Mouse (Mus musculus): Measurements from ENCODE around the gene Cers3. TPM values are rescaled to one million over a fixed set of nuclear protein-coding genes. Genes with fewer than 3 reads are reported as not detected.

Gene Cers3
- polyA plus RNA-seq, 1 experiment from 2014 or later: 0.08 TPM

DNA sequence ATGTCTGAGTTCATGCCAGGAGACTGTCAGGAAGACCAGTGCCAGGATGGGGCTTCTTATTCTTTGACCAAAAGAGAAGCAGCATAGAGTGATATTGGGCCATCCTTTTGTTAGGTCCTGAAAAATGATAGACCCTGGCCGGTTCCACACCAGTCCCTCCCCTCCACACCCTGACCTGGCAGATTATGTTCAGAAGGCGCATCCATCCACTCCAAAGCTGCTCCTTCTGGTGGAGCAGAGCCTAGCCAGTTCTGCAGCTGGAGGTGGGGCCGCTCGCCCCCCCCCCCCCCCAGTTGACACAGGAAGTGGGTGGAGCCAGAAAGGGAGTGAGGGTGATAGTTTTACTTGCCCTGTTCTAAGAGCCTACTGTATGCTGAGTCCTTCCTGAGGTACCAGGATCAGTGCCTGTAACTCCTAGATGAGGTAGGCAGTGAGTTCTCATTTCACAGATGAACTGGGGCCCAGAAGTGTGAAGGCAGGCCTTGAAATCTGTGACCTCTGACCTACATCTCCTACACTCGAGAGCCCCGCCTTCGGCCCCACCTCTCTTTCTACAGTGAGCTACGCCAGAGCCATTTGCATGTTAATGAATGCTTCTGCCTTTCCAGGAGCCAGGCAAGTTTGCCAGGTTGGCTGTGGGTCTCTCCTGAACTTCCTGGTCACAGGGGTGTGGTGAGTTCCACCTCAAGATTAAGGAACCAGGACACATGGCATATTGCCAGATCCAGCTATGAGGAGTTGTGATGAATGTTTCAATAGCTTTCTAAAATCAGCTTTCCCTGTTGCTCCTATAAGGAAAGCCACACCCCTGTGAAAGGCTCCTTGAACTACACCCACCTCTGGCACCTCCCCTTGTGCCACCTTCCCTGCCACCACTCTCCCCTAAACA lies 46.8 kb downstream of the Cers3 start:
- Histone ChIP-seq H3K27me3 (ENCODE audit: control insufficient read depth, insufficient read depth, low read depth, low read length) (no peaks in the 10 kb centered on the region), H3K36me3 (ENCODE audit: control insufficient read depth, insufficient read depth) (no peaks in the 10 kb centered on the region), H3K4me1 (ENCODE audit: control insufficient read depth, low read depth, low read length) (no peaks in the 10 kb centered on the region), H3K4me3 (ENCODE audit: low read depth, low read length) (no peak overlapping the region), H3K27ac (ENCODE audit: low read length) (no peak overlapping the region), H3K9ac (ENCODE audit: low read depth, low read length) (no peak overlapping the region), H3K4me2 (ENCODE audit: low read depth, low read length) (no peak overlapping the region), H3K9me3 (replicated peaks; ENCODE audit: control insufficient read depth, low read length) (no peaks in the 10 kb centered on the region)
- no peak for ATAC-seq (ENCODE audit: low read depth)
- 35% methylated on average over 8 of the region's 8 CpGs for WGBS (ENCODE audit: insufficient replicate concordance)

DNA sequence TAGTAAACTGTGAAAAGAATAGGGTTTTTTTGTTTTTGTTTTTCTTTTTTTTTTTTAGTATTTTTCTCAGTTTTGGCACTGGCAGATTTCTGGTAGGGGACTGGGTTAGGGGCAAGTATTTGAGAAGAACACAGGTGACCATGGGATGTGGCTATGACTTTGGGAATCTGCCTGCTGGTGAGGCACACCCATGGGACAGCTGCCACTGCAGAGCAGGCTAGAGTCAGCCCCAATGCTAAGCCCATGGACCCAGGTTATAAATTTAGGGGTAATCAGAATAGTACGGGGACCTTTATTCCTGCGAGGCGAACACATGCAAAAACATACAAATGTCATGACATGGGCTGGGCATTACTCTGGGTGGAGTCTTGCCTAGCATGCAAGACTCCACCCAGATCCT lies 47.7 kb downstream of the Cers3 start:
- H3K27me3 ChIP-seq (ENCODE audit: control insufficient read depth, insufficient read depth, low read depth, low read length): no peaks in the 10 kb centered on the region
- WGBS (ENCODE audit: insufficient replicate concordance): 84% methylated on average over 3 of the region's 3 CpGs
- no peak overlapping the region for H3K27ac ChIP-seq (ENCODE audit: low read length)
- H3K36me3 ChIP-seq (ENCODE audit: control insufficient read depth, insufficient read depth): no peaks in the 10 kb centered on the region
- no peaks in the 10 kb centered on the region for H3K9me3 ChIP-seq (replicated peaks; ENCODE audit: control insufficient read depth, low read length)
- H3K4me2 ChIP-seq (ENCODE audit: low read depth, low read length): no peak overlapping the region
- H3K4me1 ChIP-seq (ENCODE audit: control insufficient read depth, low read depth, low read length): no peaks in the 10 kb centered on the region
- no peak overlapping the region for H3K4me3 ChIP-seq (ENCODE audit: low read depth, low read length)
- ATAC-seq (ENCODE audit: low read depth): no peak
- H3K9ac ChIP-seq (ENCODE audit: low read depth, low read length): no peak overlapping the region

DNA sequence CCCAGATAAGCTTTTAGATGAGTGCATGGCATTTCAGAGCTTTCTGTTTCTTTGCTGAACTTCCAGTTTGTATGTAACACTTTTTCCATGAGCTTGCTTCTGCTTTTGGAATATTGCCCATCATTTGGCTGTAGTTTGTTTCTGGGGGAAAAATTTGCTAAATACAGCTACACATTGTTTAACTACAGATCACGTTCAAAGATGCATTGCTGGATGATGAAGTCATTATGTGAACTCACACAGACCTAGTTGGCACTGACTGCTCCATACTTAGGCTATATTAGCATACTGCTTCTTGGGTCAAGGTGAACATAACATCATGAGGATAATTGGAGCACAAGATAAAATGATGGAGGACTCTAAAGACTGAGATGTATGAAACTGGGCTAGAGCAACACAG lies 53.6 kb downstream of the Cers3 start:
- 50% methylated on average over 1 of the region's 1 CpGs for WGBS (ENCODE audit: insufficient replicate concordance)
- Histone ChIP-seq H3K36me3 (ENCODE audit: control insufficient read depth, insufficient read depth) (no peaks in the 10 kb centered on the region), H3K4me1 (ENCODE audit: control insufficient read depth, low read depth, low read length) (no peaks in the 10 kb centered on the region), H3K27ac (ENCODE audit: low read length) (no peak overlapping the region), H3K27me3 (ENCODE audit: control insufficient read depth, insufficient read depth, low read depth, low read length) (no peaks in the 10 kb centered on the region), H3K4me3 (ENCODE audit: low read depth, low read length) (no peak overlapping the region), H3K9me3 (replicated peaks; ENCODE audit: control insufficient read depth, low read length) (no peaks in the 10 kb centered on the region), H3K9ac (ENCODE audit: low read depth, low read length) (no peak overlapping the region), H3K4me2 (ENCODE audit: low read depth, low read length) (no peak overlapping the region)
- no peak for ATAC-seq (ENCODE audit: low read depth)

DNA sequence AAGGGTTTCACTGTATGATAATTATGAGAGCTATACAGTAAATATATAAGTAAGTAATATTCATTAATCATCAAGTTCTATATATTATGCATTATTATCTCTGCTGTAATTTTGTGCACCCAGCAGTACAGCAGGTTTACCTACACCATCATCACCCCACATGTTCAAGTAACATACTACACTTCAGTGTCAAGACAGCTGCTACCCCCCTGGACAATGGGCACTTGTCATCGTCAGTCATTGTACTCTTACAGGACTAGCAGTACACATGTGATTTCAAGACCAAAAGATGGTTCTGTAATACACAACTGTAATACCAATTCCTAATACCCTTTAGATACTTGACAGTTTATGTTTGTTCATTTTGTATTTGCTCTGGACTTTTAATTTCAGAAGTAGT lies 54.0 kb downstream of the Cers3 start:
- ATAC-seq (ENCODE audit: low read depth): no peak
- no peaks in the 10 kb centered on the region for H3K27me3 ChIP-seq (ENCODE audit: control insufficient read depth, insufficient read depth, low read depth, low read length)
- 51% methylated on average over 1 of the region's 1 CpGs for WGBS (ENCODE audit: insufficient replicate concordance)
- H3K9ac ChIP-seq (ENCODE audit: low read depth, low read length): no peak overlapping the region
- H3K27ac ChIP-seq (ENCODE audit: low read length): no peak overlapping the region
- no peaks in the 10 kb centered on the region for H3K4me1 ChIP-seq (ENCODE audit: control insufficient read depth, low read depth, low read length)
- H3K9me3 ChIP-seq (replicated peaks; ENCODE audit: control insufficient read depth, low read length): no peaks in the 10 kb centered on the region
- no peaks in the 10 kb centered on the region for H3K36me3 ChIP-seq (ENCODE audit: control insufficient read depth, insufficient read depth)
- no peak overlapping the region for H3K4me2 ChIP-seq (ENCODE audit: low read depth, low read length)
- no peak overlapping the region for H3K4me3 ChIP-seq (ENCODE audit: low read depth, low read length)

DNA sequence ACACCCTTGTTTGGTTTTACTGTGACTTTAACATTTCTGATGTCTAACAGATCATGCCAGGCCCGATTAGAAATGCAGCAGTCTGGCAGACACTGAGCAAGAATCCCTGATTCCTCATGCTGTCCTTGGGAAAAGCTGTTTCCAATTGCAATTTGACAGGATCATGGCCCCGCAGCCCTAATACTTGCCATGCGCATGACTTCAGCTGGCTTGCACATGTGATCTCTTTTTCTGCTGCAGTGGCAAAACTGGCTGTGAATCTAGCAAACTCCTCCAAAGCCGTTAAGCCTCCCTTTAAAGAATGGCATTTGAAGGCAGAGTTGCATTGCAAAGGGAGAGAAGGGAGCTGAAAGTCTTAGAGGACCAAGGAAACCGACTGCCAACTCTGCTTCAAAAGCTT lies 55.5 kb downstream of the Cers3 start:
- no peak for ATAC-seq (ENCODE audit: low read depth)
- no peak overlapping the region for H3K27ac ChIP-seq (ENCODE audit: low read length)
- H3K9ac ChIP-seq (ENCODE audit: low read depth, low read length): no peak overlapping the region
- no peaks in the 10 kb centered on the region for H3K4me1 ChIP-seq (ENCODE audit: control insufficient read depth, low read depth, low read length)
- no peaks in the 10 kb centered on the region for H3K9me3 ChIP-seq (replicated peaks; ENCODE audit: control insufficient read depth, low read length)
- WGBS (ENCODE audit: insufficient replicate concordance): 56% methylated on average over 5 of the region's 5 CpGs
- H3K4me2 ChIP-seq (ENCODE audit: low read depth, low read length): no peak overlapping the region
- H3K27me3 ChIP-seq (ENCODE audit: control insufficient read depth, insufficient read depth, low read depth, low read length): no peaks in the 10 kb centered on the region
- no peaks in the 10 kb centered on the region for H3K36me3 ChIP-seq (ENCODE audit: control insufficient read depth, insufficient read depth)
- no peak overlapping the region for H3K4me3 ChIP-seq (ENCODE audit: low read depth, low read length)

DNA sequence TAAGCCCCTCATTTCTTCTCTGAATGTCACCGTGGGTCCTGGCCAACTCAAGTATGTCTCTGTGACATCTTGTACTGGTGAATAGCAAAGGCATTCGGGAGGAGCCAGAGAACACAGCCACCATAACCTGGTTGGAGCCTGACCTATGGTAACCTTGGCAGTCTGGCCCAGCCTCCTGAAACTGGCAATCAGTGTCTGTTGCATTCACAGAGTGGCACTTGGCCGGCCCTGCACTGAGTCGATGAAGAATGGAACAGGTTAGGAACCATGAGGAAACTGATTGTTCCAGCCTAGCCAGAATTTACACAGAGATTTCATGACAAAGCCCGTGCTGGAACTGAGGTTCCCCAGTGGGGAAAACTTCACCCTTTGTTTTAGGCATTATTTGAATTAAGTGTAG lies 57.5 kb downstream of the Cers3 start:
- Histone ChIP-seq H3K4me3 (ENCODE audit: low read depth, low read length) (no peak overlapping the region), H3K4me1 (ENCODE audit: control insufficient read depth, low read depth, low read length) (no peaks in the 10 kb centered on the region), H3K9me3 (replicated peaks; ENCODE audit: control insufficient read depth, low read length) (no peaks in the 10 kb centered on the region), H3K27ac (ENCODE audit: low read length) (no peak overlapping the region), H3K27me3 (ENCODE audit: control insufficient read depth, insufficient read depth, low read depth, low read length) (no peaks in the 10 kb centered on the region), H3K4me2 (ENCODE audit: low read depth, low read length) (no peak overlapping the region), H3K36me3 (ENCODE audit: control insufficient read depth, insufficient read depth) (no peaks in the 10 kb centered on the region), H3K9ac (ENCODE audit: low read depth, low read length) (no peak overlapping the region)
- ATAC-seq (ENCODE audit: low read depth): no peak
- 56% methylated on average over 5 of the region's 5 CpGs for WGBS (ENCODE audit: insufficient replicate concordance)

DNA sequence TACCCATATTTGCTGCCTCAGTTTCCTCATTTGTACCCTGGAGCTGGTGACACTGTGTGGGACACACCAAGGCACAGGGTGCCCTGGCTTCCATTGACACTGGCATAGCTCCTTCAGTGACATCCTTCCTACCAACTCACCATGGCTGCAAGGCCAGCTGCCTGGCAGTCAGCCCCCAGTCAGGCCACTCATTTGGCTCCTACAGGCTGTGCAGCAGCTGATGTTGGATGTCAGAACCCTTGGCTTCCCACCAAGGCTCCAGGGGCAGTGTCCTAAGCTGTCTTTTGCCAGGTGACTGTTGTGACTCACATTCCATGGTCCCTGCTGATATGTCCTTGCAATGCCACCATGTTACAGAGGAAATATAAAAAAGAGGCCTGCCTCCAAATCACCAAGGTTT lies 58.5 kb downstream of the Cers3 start:
- no peak for ATAC-seq (ENCODE audit: low read depth)
- Histone ChIP-seq H3K4me3 (ENCODE audit: low read depth, low read length) (no peak overlapping the region), H3K9me3 (replicated peaks; ENCODE audit: control insufficient read depth, low read length) (no peaks in the 10 kb centered on the region), H3K27ac (ENCODE audit: low read length) (no peak overlapping the region), H3K27me3 (ENCODE audit: control insufficient read depth, insufficient read depth, low read depth, low read length) (no peaks in the 10 kb centered on the region), H3K36me3 (ENCODE audit: control insufficient read depth, insufficient read depth) (no peaks in the 10 kb centered on the region), H3K4me1 (ENCODE audit: control insufficient read depth, low read depth, low read length) (no peaks in the 10 kb centered on the region), H3K9ac (ENCODE audit: low read depth, low read length) (no peak overlapping the region), H3K4me2 (ENCODE audit: low read depth, low read length) (no peak overlapping the region)

DNA sequence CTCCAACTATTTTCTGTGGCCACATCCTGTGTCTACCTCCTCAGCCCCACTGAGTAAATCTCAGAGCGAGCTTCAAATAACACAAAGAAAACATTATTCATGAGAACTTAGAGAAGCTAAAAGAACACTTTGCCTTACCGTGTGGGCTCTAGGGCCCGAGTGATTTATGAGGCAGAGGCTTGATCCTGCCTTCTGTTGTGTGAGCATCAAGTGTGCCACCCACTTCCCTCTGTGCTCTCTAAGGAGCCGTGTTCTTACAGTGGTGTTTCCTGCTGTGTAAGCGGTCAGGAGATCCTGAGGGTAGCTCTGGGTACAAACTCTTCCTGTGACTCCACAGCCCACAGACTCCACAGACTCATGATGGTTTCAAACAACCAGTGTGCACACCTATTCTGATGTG lies 60.5 kb downstream of the Cers3 start:
- no peak for ATAC-seq (ENCODE audit: low read depth)
- 14% methylated on average over 5 of the region's 5 CpGs for WGBS (ENCODE audit: insufficient replicate concordance)
- Histone ChIP-seq H3K4me1 (ENCODE audit: control insufficient read depth, low read depth, low read length) (no peaks in the 10 kb centered on the region), H3K27me3 (ENCODE audit: control insufficient read depth, insufficient read depth, low read depth, low read length) (no peaks in the 10 kb centered on the region), H3K27ac (ENCODE audit: low read length) (no peak overlapping the region), H3K9me3 (replicated peaks; ENCODE audit: control insufficient read depth, low read length) (no peaks in the 10 kb centered on the region), H3K9ac (ENCODE audit: low read depth, low read length) (no peak overlapping the region), H3K36me3 (ENCODE audit: control insufficient read depth, insufficient read depth) (no peaks in the 10 kb centered on the region), H3K4me3 (ENCODE audit: low read depth, low read length) (no peak overlapping the region), H3K4me2 (ENCODE audit: low read depth, low read length) (no peak overlapping the region)

DNA sequence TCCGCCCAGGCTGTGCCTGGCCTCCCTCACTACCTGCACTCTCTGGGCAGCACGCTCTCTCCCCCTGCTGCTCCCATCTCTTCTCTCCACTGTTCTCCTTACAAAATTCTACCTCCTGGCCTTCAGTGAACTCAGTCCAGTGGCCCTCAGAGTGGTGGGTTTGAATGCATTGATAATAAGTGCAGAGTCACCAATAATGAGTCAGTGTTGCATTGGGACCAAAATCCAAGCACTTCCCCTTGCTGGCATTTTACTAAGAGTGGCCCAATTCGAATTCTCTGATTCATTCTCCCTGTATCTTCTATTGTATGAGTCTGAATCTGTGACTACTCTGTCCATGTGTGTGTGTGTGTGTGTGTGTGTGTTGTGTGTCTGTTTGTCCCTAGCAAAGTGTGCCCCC lies 63.5 kb downstream of the Cers3 start:
- Histone ChIP-seq H3K36me3 (ENCODE audit: control insufficient read depth, insufficient read depth) (no peaks in the 10 kb centered on the region), H3K27me3 (ENCODE audit: control insufficient read depth, insufficient read depth, low read depth, low read length) (no peaks in the 10 kb centered on the region), H3K9me3 (replicated peaks; ENCODE audit: control insufficient read depth, low read length) (no peaks in the 10 kb centered on the region), H3K9ac (ENCODE audit: low read depth, low read length) (no peak overlapping the region), H3K27ac (ENCODE audit: low read length) (no peak overlapping the region), H3K4me1 (ENCODE audit: control insufficient read depth, low read depth, low read length) (no peaks in the 10 kb centered on the region), H3K4me2 (ENCODE audit: low read depth, low read length) (no peak overlapping the region), H3K4me3 (ENCODE audit: low read depth, low read length) (no peak overlapping the region)
- ATAC-seq (ENCODE audit: low read depth): no peak
- 39% methylated on average over 3 of the region's 3 CpGs for WGBS (ENCODE audit: insufficient replicate concordance)
